Mouse (Mus musculus): ENCODE measurements around the gene Msn. TPM values are rescaled to one million over a fixed set of nuclear protein-coding genes. Genes with fewer than 3 reads are reported as not detected.

Gene Msn
- total and polyA plus RNA-seq, 2 experiments from 2014 or later = 17.8 to 20.6 TPM

DNA sequence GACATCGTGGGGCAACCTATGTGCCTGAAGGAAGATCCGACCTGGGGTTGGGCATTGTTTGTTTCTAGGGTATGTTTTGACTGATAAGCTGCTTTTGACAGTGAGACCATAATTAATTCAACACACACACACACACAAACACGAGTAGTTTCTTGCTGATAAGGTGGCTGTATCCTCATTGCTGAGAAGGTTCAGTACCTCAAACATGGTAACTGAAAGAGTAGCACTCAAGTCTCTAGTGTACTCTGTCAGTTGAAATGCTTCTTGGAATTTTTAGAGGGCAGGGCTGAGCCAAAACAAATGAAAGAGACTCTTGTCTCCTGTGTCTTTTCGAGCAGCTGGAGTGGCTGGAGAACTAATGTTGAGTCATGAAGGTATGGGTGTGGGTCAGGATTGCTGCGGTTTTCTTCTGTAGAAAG lies 38.4 kb downstream of the Msn start:
- Histone ChIP-seq H3K27ac (ENCODE audit: low read depth, low read length) (no peak overlapping the region), H3K27me3 (ENCODE audit: insufficient read depth, low read length) (no peaks in the 10 kb centered on the region), H3K36me3 (ENCODE audit: insufficient read depth, low read length) (no peaks in the 10 kb centered on the region), H3K9me3 (ENCODE audit: low read length) (no peaks in the 10 kb centered on the region), H3K4me3 (ENCODE audit: low read depth, low read length) (no peak overlapping the region), H3K9ac (replicated peaks; ENCODE audit: low read length, poor library complexity, severe bottlenecking) (no peak overlapping the region), H3K4me1 (ENCODE audit: insufficient read depth, low read length) (no peaks in the 10 kb centered on the region), H3K4me2 (ENCODE audit: low read depth, low read length, poor library complexity, severe bottlenecking) (no peak overlapping the region)
- no peak for TF ChIP-seq CTCF (IDR thresholded peaks at IDR 0.05)
- ATAC-seq (ENCODE audit: low FRiP score) (no peak), DNase-seq (ENCODE audit: low spot score) (no peak)
- 80% methylated on average over 5 of the region's 5 CpGs for WGBS

DNA sequence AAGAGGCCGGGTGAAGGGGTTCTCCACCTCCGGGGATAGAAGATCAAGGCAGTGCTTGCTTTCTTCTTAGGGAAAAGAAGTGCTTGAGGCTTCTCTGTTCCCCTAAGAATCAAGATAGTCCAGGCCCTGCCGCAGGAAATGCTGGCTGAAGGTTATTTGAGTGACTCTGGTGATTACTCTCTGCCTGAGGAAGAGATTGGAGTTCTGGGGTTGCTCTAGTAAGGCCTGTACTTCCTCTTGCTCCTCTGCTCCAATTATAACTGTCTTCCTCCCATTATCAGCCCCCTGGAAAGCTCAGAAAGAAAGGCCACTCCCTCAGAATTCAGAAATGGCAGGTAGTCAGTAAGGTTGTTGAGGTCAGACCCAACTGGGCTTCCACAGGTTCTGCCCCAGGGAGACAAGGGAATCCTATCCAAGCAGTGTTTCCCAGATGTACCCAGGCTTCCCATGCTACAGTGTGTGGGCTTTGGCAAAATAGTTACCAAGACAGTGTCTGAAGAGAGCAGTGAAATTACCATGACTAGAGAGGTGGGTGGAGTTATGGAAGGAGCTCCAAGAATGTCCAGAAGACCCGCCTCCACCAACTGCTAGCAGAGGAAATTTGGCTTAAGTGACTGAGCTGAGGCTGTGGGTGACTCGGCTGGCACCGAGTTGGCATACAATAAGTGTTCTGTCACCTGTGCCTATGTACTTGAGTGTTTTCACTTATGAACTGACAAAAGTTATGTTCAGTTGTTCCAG lies 39.2 kb downstream of the Msn start:
- Histone ChIP-seq H3K9me3 (ENCODE audit: low read length) (no peaks in the 10 kb centered on the region), H3K27ac (ENCODE audit: low read depth, low read length) (no peak overlapping the region), H3K4me1 (ENCODE audit: insufficient read depth, low read length) (no peaks in the 10 kb centered on the region), H3K36me3 (ENCODE audit: insufficient read depth, low read length) (no peaks in the 10 kb centered on the region), H3K9ac (replicated peaks; ENCODE audit: low read length, poor library complexity, severe bottlenecking) (no peak overlapping the region), H3K27me3 (ENCODE audit: insufficient read depth, low read length) (no peaks in the 10 kb centered on the region), H3K4me2 (ENCODE audit: low read depth, low read length, poor library complexity, severe bottlenecking) (no peak overlapping the region), H3K4me3 (ENCODE audit: low read depth, low read length) (no peak overlapping the region)
- no peak for TF ChIP-seq CTCF (IDR thresholded peaks at IDR 0.05)
- 71% methylated on average over 6 of the region's 6 CpGs for WGBS
- peak; percentile 3 for DNase-seq (ENCODE audit: low spot score)
- ATAC-seq (ENCODE audit: low FRiP score) = no peak

DNA sequence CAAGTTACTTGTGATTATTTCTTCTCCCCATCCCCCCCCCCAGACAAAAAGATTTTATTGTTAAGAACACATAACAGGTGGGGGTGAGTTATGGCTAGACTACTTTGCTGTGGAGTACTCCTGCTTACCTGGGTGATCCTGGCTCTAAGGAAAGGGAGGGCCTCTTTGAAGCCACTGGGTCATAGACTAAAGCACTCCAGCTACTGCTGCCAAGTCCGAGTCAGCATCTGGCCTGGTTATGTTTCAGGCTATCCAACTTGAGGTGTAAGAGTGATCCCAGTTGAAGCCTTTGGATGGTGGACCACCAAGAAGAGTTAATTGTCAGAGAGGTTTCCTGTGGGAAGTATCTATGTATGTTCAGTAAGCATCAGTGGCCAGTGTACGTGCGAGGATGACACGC lies 39.7 kb downstream of the Msn start:
- H3K36me3 ChIP-seq (ENCODE audit: insufficient read depth, low read length) = no peaks in the 10 kb centered on the region
- no peak for TF ChIP-seq CTCF (IDR thresholded peaks at IDR 0.05)
- H3K4me1 ChIP-seq (ENCODE audit: insufficient read depth, low read length) = no peaks in the 10 kb centered on the region
- H3K4me3 ChIP-seq (ENCODE audit: low read depth, low read length) = no peak overlapping the region
- H3K9ac ChIP-seq (replicated peaks; ENCODE audit: low read length, poor library complexity, severe bottlenecking) = no peak overlapping the region
- H3K27ac ChIP-seq (ENCODE audit: low read depth, low read length) = no peak overlapping the region
- 93% methylated on average over 4 of the region's 4 CpGs for WGBS
- H3K27me3 ChIP-seq (ENCODE audit: insufficient read depth, low read length) = no peaks in the 10 kb centered on the region
- ATAC-seq (ENCODE audit: low FRiP score) (no peak), DNase-seq (ENCODE audit: low spot score) (no peak)
- no peaks in the 10 kb centered on the region for H3K9me3 ChIP-seq (ENCODE audit: low read length)
- H3K4me2 ChIP-seq (ENCODE audit: low read depth, low read length, poor library complexity, severe bottlenecking) = no peak overlapping the region

DNA sequence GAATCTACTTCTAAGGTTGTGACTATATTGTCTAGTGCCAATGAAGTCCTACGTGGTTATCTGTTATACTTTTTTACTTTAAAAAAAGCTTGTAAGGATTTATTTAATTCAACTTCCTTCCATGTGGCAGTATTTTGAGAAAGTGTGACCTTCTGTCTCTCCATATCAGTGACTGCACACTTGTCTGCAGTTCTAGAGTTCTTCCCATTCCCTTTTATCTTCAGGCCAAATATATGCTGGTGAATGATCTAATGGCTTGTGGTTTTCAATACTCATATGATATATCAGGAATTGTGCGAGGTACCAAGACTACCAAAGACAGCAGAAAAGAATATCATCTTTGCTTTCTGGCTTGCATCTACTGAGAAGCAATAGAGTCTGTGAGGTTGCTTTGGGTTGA lies 43.4 kb downstream of the Msn start:
- no peak overlapping the region for H3K9ac ChIP-seq (replicated peaks; ENCODE audit: low read length, poor library complexity, severe bottlenecking)
- H3K9me3 ChIP-seq (ENCODE audit: low read length) = no peaks in the 10 kb centered on the region
- no peak overlapping the region for H3K4me2 ChIP-seq (ENCODE audit: low read depth, low read length, poor library complexity, severe bottlenecking)
- H3K36me3 ChIP-seq (ENCODE audit: insufficient read depth, low read length) = no peaks in the 10 kb centered on the region
- no peak overlapping the region for H3K27ac ChIP-seq (ENCODE audit: low read depth, low read length)
- H3K4me1 ChIP-seq (ENCODE audit: insufficient read depth, low read length) = no peaks in the 10 kb centered on the region
- DNase-seq (ENCODE audit: low spot score) = no peak
- 91% methylated on average over 2 of the region's 2 CpGs for WGBS
- no peak for TF ChIP-seq CTCF (IDR thresholded peaks at IDR 0.05)
- no peak for ATAC-seq (ENCODE audit: low FRiP score)
- H3K4me3 ChIP-seq (ENCODE audit: low read depth, low read length) = no peak overlapping the region
- no peaks in the 10 kb centered on the region for H3K27me3 ChIP-seq (ENCODE audit: insufficient read depth, low read length)

DNA sequence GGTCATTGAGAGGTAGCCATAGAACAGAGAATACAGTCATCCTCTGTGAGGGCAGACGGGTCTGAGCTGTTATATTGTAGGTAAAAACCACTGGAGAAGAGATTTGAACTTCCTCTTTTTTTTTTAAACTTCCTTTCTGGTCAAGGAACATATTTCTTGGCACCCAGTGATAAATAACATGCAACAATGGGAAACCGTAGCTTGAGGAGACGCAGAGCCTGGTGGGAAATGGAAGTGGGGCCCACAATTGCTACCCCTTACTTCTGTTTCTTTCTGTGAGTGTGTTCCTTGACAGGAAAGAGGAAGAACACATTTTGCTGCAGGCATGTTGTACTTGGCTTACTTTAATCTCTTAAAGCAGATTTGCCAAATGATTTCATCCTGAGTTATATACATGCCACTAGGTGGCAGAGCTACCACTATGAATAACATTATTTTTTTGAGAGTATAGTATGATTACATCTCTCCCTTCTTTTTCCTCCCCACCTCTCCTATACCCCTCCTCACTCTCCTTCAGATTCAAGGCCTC lies 49.2 kb downstream of the Msn start:
- no peaks in the 10 kb centered on the region for H3K36me3 ChIP-seq (ENCODE audit: insufficient read depth, low read length)
- no peaks in the 10 kb centered on the region for H3K4me1 ChIP-seq (ENCODE audit: insufficient read depth, low read length)
- no peaks in the 10 kb centered on the region for H3K27me3 ChIP-seq (ENCODE audit: insufficient read depth, low read length)
- ATAC-seq (ENCODE audit: low FRiP score) = no peak
- 89% methylated on average over 3 of the region's 3 CpGs for WGBS
- no peaks in the 10 kb centered on the region for H3K9me3 ChIP-seq (ENCODE audit: low read length)
- H3K27ac ChIP-seq (ENCODE audit: low read depth, low read length) = no peak overlapping the region
- no peak overlapping the region for H3K4me3 ChIP-seq (ENCODE audit: low read depth, low read length)
- peak; percentile 57 for DNase-seq (ENCODE audit: low spot score)
- TF ChIP-seq CTCF (IDR thresholded peaks at IDR 0.05) = peak; percentile 66
- H3K4me2 ChIP-seq (ENCODE audit: low read depth, low read length, poor library complexity, severe bottlenecking) = no peak overlapping the region
- no peak overlapping the region for H3K9ac ChIP-seq (replicated peaks; ENCODE audit: low read length, poor library complexity, severe bottlenecking)

DNA sequence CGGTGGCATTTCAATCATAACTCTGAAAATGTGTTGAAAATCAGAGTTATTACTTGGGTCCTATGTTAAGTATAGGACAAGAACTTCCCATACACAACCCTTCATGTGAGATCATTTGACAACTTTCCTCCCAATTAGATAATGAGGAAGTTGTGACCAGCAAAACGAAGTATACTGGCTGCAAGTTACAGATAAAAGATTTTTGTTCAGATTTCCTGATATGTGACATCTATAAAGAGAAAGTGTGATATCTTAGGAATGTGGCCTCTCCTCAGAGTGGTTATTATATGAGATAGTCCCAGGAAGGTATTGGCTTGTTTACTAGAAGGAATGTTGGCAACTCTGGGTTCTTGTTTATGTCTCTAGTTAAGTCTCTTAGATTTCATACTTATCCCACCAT lies 52.4 kb downstream of the Msn start:
- DNase-seq (ENCODE audit: low spot score) (no peak), ATAC-seq (ENCODE audit: low FRiP score) (no peak)
- no peak overlapping the region for H3K27ac ChIP-seq (ENCODE audit: low read depth, low read length)
- no peak overlapping the region for H3K4me3 ChIP-seq (ENCODE audit: low read depth, low read length)
- H3K9me3 ChIP-seq (ENCODE audit: low read length) = no peaks in the 10 kb centered on the region
- no peaks in the 10 kb centered on the region for H3K36me3 ChIP-seq (ENCODE audit: insufficient read depth, low read length)
- no peak overlapping the region for H3K9ac ChIP-seq (replicated peaks; ENCODE audit: low read length, poor library complexity, severe bottlenecking)
- no peak overlapping the region for H3K4me2 ChIP-seq (ENCODE audit: low read depth, low read length, poor library complexity, severe bottlenecking)
- no peaks in the 10 kb centered on the region for H3K4me1 ChIP-seq (ENCODE audit: insufficient read depth, low read length)
- H3K27me3 ChIP-seq (ENCODE audit: insufficient read depth, low read length) = no peaks in the 10 kb centered on the region
- no peak for TF ChIP-seq CTCF (IDR thresholded peaks at IDR 0.05)
- 81% methylated on average over 2 of the region's 2 CpGs for WGBS

Data from midbrain, postnatal 0 days (tissue).